Mouse (Mus musculus) ES-E14 (cell line): Measurements from ENCODE around the gene Olfml1. TPM values are rescaled to one million over a fixed set of nuclear protein-coding genes. Genes with fewer than 3 reads are reported as not detected.

ENCODE experiments used
- DNase-seq: peaks from one replicate; pipeline ENCODE4 v3.0.0-alpha.2; 2013; ENCODE audit warnings: low read depth, low spot score
- H3K27ac ChIP-seq: 2 replicates; pipeline ENCODE4 v1.5.1; 2012; ENCODE audit warnings: low read depth, mild to moderate bottlenecking, low read length, moderate library complexity, mixed read lengths; ENCODE audit not compliant: poor library complexity, insufficient read depth, severe bottlenecking
- H3K36me3 ChIP-seq: 2 replicates; pipeline ENCODE4 v1.6.1; 2012; ENCODE audit warnings: mild to moderate bottlenecking, low read length, moderate library complexity, mixed read lengths; ENCODE audit not compliant: control insufficient read depth, poor library complexity, insufficient read depth, severe bottlenecking
- H3K4me1 ChIP-seq, 2 experiments: fragments of 150-350 bp in 1 of 2; sonication (generic) in 1 of 2; 2 replicates each; pipeline ENCODE4 v1.6.1; 2012; ENCODE audit warnings: low read length in 2 of 2, mild to moderate bottlenecking in 1 of 2, mixed read lengths in 1 of 2; ENCODE audit not compliant: control insufficient read depth in 2 of 2, insufficient read depth in 2 of 2, poor library complexity in 1 of 2
- H3K4me3 ChIP-seq, 2 experiments: fragments of 150-350 bp in 1 of 2; sonication (generic) in 1 of 2; 2 replicates each; pipeline ENCODE4 v1.5.1; 2012; ENCODE audit warnings: low read length in 2 of 2, low read depth in 1 of 2, mild to moderate bottlenecking in 1 of 2, mixed read lengths in 1 of 2; ENCODE audit not compliant: insufficient read depth in 1 of 2, poor library complexity in 1 of 2, severe bottlenecking in 1 of 2
- H3K9ac ChIP-seq: 2 replicates; pipeline ENCODE4 v1.6.1; 2012; ENCODE audit warnings: low read depth, mild to moderate bottlenecking, low read length, mixed read lengths; ENCODE audit not compliant: poor library complexity, insufficient read depth, severe bottlenecking
- H3K9me3 ChIP-seq: fragments of 150-350 bp; sonication (generic); 2 replicates; pipeline ENCODE4 v1.6.1; 2012; ENCODE audit warnings: low read depth, mild to moderate bottlenecking, low read length; ENCODE audit not compliant: control insufficient read depth, insufficient read depth
- CHD2 ChIP-seq: IDR thresholded peaks from 2 replicates; pipeline ENCODE4 v1.6.1; 2014; ENCODE audit warnings: mild to moderate bottlenecking, low read depth, low read length, inconsistent platforms
- HCFC1 ChIP-seq: IDR thresholded peaks from 2 replicates; pipeline ENCODE4 v1.6.1; 2012; ENCODE audit warnings: low read length, inconsistent platforms, borderline replicate concordance; ENCODE audit not compliant: insufficient read depth
- MAFK ChIP-seq: IDR thresholded peaks from 2 replicates; pipeline ENCODE4 v1.6.1; 2014; ENCODE audit warnings: mild to moderate bottlenecking, low read depth, low read length, inconsistent platforms; ENCODE audit not compliant: insufficient read depth
- ZC3H11A ChIP-seq: IDR thresholded peaks from 2 replicates; pipeline ENCODE4 v1.6.1; 2012; ENCODE audit warnings: low read depth, mild to moderate bottlenecking, inconsistent platforms, low read length, borderline replicate concordance
- ZNF384 ChIP-seq: IDR thresholded peaks from 2 replicates; pipeline ENCODE4 v1.6.1; 2012; ENCODE audit warnings: low read depth, low read length, inconsistent platforms
- in situ Hi-C, 2 experiments: fragments of 600-800 bp; cut with MboI; formaldehyde crosslinking; loops; one replicate each; pipeline ENCODE4 v1.15.1; 2025; ENCODE audit warnings: low sequenced_read_pairs in 2 of 2, inconsistent platforms in 1 of 2; ENCODE audit not compliant: unreplicated experiment in 2 of 2
- total RNA-seq: library from RNA; depleted of rRNA; stranded (reverse); fragments of 300-350 nt; gene quantifications from 2 replicates; pipeline ENCODE4 v1.2.3, GENCODE M21; 2012; rRNA removed

The Olfml1 gene
- 0.94 and 2.7 TPM in 2 replicates for total RNA-seq

DNA sequence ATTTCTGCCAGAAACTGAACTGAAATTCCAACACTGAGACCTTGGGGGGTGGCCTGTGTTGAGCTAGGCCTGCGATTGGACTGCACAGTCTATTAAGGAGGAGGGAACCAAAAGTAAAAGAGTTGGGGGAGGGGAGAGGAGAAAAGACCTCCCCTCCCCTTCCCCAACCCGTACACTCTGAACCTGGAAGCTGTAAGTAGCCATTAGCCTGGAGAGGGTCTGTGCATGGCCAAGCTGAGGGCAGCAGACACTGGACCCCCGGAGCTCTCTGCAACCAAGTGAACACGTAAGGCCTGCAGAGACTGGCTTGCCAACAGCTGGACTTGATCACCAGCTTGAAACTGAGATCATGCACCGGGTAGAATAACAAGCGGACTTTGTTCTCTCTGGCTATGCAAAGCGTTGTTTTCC, at the start of gene Olfml1:
TSS of gene Olfml1 (plus strand) at position 186 of the 411 bp plus-strand sequence.
- no peaks in the 10 kb centered on the region for H3K36me3 ChIP-seq
- no peaks in the 10 kb centered on the region for H3K9me3 ChIP-seq
- TF ChIP-seq CHD2 (no peak), ZNF384 (no peak)
- in situ Hi-C loops: loop anchor here in 1 of 2 experiments (25.0 kb wide), 1 partner anchor 355 kb away; the partner anchor contains the start of gene Rbmxl2
- H3K4me3 ChIP-seq: no peak within 1 kb of the TSS
- no peak for DNase-seq
- H3K4me1 ChIP-seq: no peaks in the 10 kb centered on the region
- H3K27ac ChIP-seq: no peak within 1 kb of the TSS
- no peak within 1 kb of the TSS for H3K9ac ChIP-seq

- no peaks in the 10 kb centered on the region for H3K9me3 ChIP-seq
- no peaks in the 10 kb centered on the region for H3K4me1 ChIP-seq
- no peak for DNase-seq
- no peaks in the 10 kb centered on the region for H3K36me3 ChIP-seq
- no peak for TF ChIP-seq CHD2
- TF ChIP-seq MAFK: no peak
- no peak for TF ChIP-seq ZNF384
- no peak for TF ChIP-seq HCFC1
- TF ChIP-seq ZC3H11A: no peak
- H3K9ac ChIP-seq: no peak overlapping the region
- no peak overlapping the region for H3K27ac ChIP-seq
- in situ Hi-C loops: loop anchor here in 1 of 2 experiments (10.0 kb wide), 1 partner anchor 305 kb away; no protein-coding TSS in a partner anchor
- H3K4me3 ChIP-seq: no peak overlapping the region
Observed at GRCm38 (mm10) chr7:107519256-107520025, 47.8 kb upstream of the Olfml1 start.

GRCm38 (mm10) chr7:107521411-107521810, 45.8 kb upstream of the Olfml1 start:
- no peak overlapping the region for H3K9ac ChIP-seq
- no peak for TF ChIP-seq HCFC1
- no peak for TF ChIP-seq ZC3H11A
- no peak for TF ChIP-seq ZNF384
- TF ChIP-seq MAFK: no peak
- TF ChIP-seq CHD2: no peak
- in situ Hi-C loops: loop anchor here in 1 of 2 experiments (10.0 kb wide), 1 partner anchor 307 kb away; no protein-coding TSS in a partner anchor
- H3K4me3 ChIP-seq: no peak overlapping the region
- no peak for DNase-seq
- no peaks in the 10 kb centered on the region for H3K4me1 ChIP-seq
- no peaks in the 10 kb centered on the region for H3K9me3 ChIP-seq
- H3K36me3 ChIP-seq: no peaks in the 10 kb centered on the region
- H3K27ac ChIP-seq: no peak overlapping the region

- Histone ChIP-seq H3K4me1 (no peaks in the 10 kb centered on the region), H3K9ac (no peak overlapping the region), H3K9me3 (no peaks in the 10 kb centered on the region), H3K27ac (no peak overlapping the region), H3K4me3 (no peak overlapping the region), H3K36me3 (no peaks in the 10 kb centered on the region)
- in situ Hi-C loops: loop anchor here in 1 of 2 experiments (10.0 kb wide), 1 partner anchor 311 kb away; no protein-coding TSS in a partner anchor
- TF ChIP-seq ZNF384: no peak
- peak; percentile 67 for TF ChIP-seq ZC3H11A
- peak; percentile 54 for DNase-seq
Observed at GRCm38 (mm10) chr7:107526299-107526698, 40.9 kb upstream of the Olfml1 start.
